Mouse (Mus musculus): ENCODE measurements at regions not wholly inside any gene's neighbourhood (a gene's known extent, or its start where the extent isn't known, plus 50 kb on each side); places are given as distances from the start of the nearest gene placed in this dataset.

GRCm38 (mm10) chr19:25729103-25729502, 56.9 kb downstream of the Dmrt2 start:
- Histone ChIP-seq H3K4me3 (ENCODE audit: insufficient read depth in 1 of 2, low read depth in 1 of 2, low read length in 2 of 2, poor library complexity in 1 of 2, severe bottlenecking in 1 of 2) (no peak overlapping the region), H3K9me3 (ENCODE audit: control insufficient read depth, insufficient read depth, low read depth, low read length) (no peaks in the 10 kb centered on the region), H3K4me1 (ENCODE audit: control insufficient read depth in 2 of 2, insufficient read depth in 2 of 2, low read length in 2 of 2, poor library complexity in 1 of 2) (0 out of 4 replicates have a peak, but pooled peaks cover 0 to 3% of the 10 kb centered on the region in 2 experiments), H3K9ac (ENCODE audit: insufficient read depth, low read depth, low read length, poor library complexity, severe bottlenecking) (no peak overlapping the region), H3K27ac (ENCODE audit: insufficient read depth, low read depth, low read length, poor library complexity, severe bottlenecking) (no peak overlapping the region), H3K36me3 (ENCODE audit: control insufficient read depth, insufficient read depth, low read length, poor library complexity, severe bottlenecking) (no peaks in the 10 kb centered on the region)
- DNase-seq (ENCODE audit: low read depth, low spot score), result no peak
- no peak for TF ChIP-seq ZNF384 (IDR thresholded peaks at IDR 0.05; ENCODE audit: low read depth, low read length)
- TF ChIP-seq MAFK (IDR thresholded peaks at IDR 0.05; ENCODE audit: insufficient read depth, low read depth, low read length), result peak; percentile 99
- no peak for TF ChIP-seq HCFC1 (IDR thresholded peaks at IDR 0.05; ENCODE audit: borderline replicate concordance, insufficient read depth, low read length)
- in situ Hi-C loops (cut with MboI; ENCODE audit: low sequenced_read_pairs in 2 of 2, unreplicated experiment in 2 of 2), result no loop called here

- in situ Hi-C loops (cut with MboI; ENCODE audit: low sequenced_read_pairs in 2 of 2, unreplicated experiment in 2 of 2), result no loop called here
- no peak overlapping the region for H3K4me3 ChIP-seq (ENCODE audit: insufficient read depth in 1 of 2, low read depth in 1 of 2, low read length in 2 of 2, poor library complexity in 1 of 2, severe bottlenecking in 1 of 2)
- H3K27ac ChIP-seq (ENCODE audit: insufficient read depth, low read depth, low read length, poor library complexity, severe bottlenecking), result no peak overlapping the region
- H3K36me3 ChIP-seq (ENCODE audit: control insufficient read depth, insufficient read depth, low read length, poor library complexity, severe bottlenecking), result no peaks in the 10 kb centered on the region
- H3K4me1 ChIP-seq (ENCODE audit: control insufficient read depth in 2 of 2, insufficient read depth in 2 of 2, low read length in 2 of 2, poor library complexity in 1 of 2), result 0 out of 4 replicates have a peak, but pooled peaks cover 0 to 3% of the 10 kb centered on the region in 2 experiments
- TF ChIP-seq HCFC1 (IDR thresholded peaks at IDR 0.05; ENCODE audit: borderline replicate concordance, insufficient read depth, low read length) (no peak), MAFK (IDR thresholded peaks at IDR 0.05; ENCODE audit: insufficient read depth, low read depth, low read length) (no peak), CHD2 (IDR thresholded peaks at IDR 0.05; ENCODE audit: low read depth, low read length) (no peak), ZC3H11A (IDR thresholded peaks at IDR 0.05; ENCODE audit: borderline replicate concordance, low read depth, low read length) (no peak), ZNF384 (IDR thresholded peaks at IDR 0.05; ENCODE audit: low read depth, low read length) (no peak)
- H3K9ac ChIP-seq (ENCODE audit: insufficient read depth, low read depth, low read length, poor library complexity, severe bottlenecking), result no peak overlapping the region
- H3K9me3 ChIP-seq (ENCODE audit: control insufficient read depth, insufficient read depth, low read depth, low read length), result no peaks in the 10 kb centered on the region
- no peak for DNase-seq (ENCODE audit: low read depth, low spot score)
Observed at GRCm38 (mm10) chr19:25729633-25730032, 57.4 kb downstream of the Dmrt2 start.

- in situ Hi-C loops (cut with MboI; ENCODE audit: low sequenced_read_pairs in 2 of 2, unreplicated experiment in 2 of 2), result no loop called here
- Histone ChIP-seq H3K9me3 (ENCODE audit: control insufficient read depth, insufficient read depth, low read depth, low read length) (no peaks in the 10 kb centered on the region), H3K36me3 (ENCODE audit: control insufficient read depth, insufficient read depth, low read length, poor library complexity, severe bottlenecking) (no peaks in the 10 kb centered on the region), H3K27ac (ENCODE audit: insufficient read depth, low read depth, low read length, poor library complexity, severe bottlenecking) (no peak overlapping the region), H3K4me3 (ENCODE audit: insufficient read depth in 1 of 2, low read depth in 1 of 2, low read length in 2 of 2, poor library complexity in 1 of 2, severe bottlenecking in 1 of 2) (no peak overlapping the region), H3K4me1 (ENCODE audit: control insufficient read depth in 2 of 2, insufficient read depth in 2 of 2, low read length in 2 of 2, poor library complexity in 1 of 2) (0 out of 4 replicates have a peak, but pooled peaks cover 0 to 5% of the 10 kb centered on the region in 2 experiments), H3K9ac (ENCODE audit: insufficient read depth, low read depth, low read length, poor library complexity, severe bottlenecking) (no peak overlapping the region)
- TF ChIP-seq ZC3H11A (IDR thresholded peaks at IDR 0.05; ENCODE audit: borderline replicate concordance, low read depth, low read length), result no peak
- TF ChIP-seq CHD2 (IDR thresholded peaks at IDR 0.05; ENCODE audit: low read depth, low read length), result no peak
- TF ChIP-seq MAFK (IDR thresholded peaks at IDR 0.05; ENCODE audit: insufficient read depth, low read depth, low read length), result no peak
- no peak for TF ChIP-seq ZNF384 (IDR thresholded peaks at IDR 0.05; ENCODE audit: low read depth, low read length)
- no peak for TF ChIP-seq HCFC1 (IDR thresholded peaks at IDR 0.05; ENCODE audit: borderline replicate concordance, insufficient read depth, low read length)
- DNase-seq (ENCODE audit: low read depth, low spot score), result no peak
Observed at GRCm38 (mm10) chr19:25778455-25778854, 106.2 kb downstream of the Dmrt2 start.

DNA sequence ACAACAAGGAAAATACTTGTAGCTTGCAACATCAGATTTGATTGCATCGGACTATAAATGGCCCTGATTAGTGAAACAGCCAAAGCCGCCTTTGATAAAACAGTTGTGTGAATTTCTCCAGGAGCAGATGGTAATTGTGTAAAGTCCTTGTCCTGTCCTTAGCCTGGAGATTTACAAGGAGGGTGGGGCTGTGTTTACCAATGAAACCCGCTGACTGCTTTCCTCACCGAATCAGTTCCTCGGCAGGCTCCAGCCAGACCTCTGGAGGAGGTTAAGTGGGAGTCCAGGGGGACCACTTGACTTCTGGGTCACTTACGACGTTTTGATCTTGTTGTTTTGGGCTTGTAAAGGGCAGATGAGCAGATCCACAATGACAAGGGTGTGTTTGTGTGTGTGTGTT, 107.1 kb downstream of the Dmrt2 start:
- TF ChIP-seq HCFC1 (IDR thresholded peaks at IDR 0.05; ENCODE audit: borderline replicate concordance, insufficient read depth, low read length) (no peak), ZNF384 (IDR thresholded peaks at IDR 0.05; ENCODE audit: low read depth, low read length) (no peak), ZC3H11A (IDR thresholded peaks at IDR 0.05; ENCODE audit: borderline replicate concordance, low read depth, low read length) (no peak), MAFK (IDR thresholded peaks at IDR 0.05; ENCODE audit: insufficient read depth, low read depth, low read length) (no peak), CHD2 (IDR thresholded peaks at IDR 0.05; ENCODE audit: low read depth, low read length) (no peak)
- peak; percentile 40 for DNase-seq (ENCODE audit: low read depth, low spot score)

GRCm38 (mm10) chr19:25781314-25781713, 109.1 kb downstream of the Dmrt2 start:
- no peak overlapping the region for H3K4me3 ChIP-seq (ENCODE audit: insufficient read depth in 1 of 2, low read depth in 1 of 2, low read length in 2 of 2, poor library complexity in 1 of 2, severe bottlenecking in 1 of 2)
- no peaks in the 10 kb centered on the region for H3K36me3 ChIP-seq (ENCODE audit: control insufficient read depth, insufficient read depth, low read length, poor library complexity, severe bottlenecking)
- no peak overlapping the region for H3K9ac ChIP-seq (ENCODE audit: insufficient read depth, low read depth, low read length, poor library complexity, severe bottlenecking)
- no peaks in the 10 kb centered on the region for H3K9me3 ChIP-seq (ENCODE audit: control insufficient read depth, insufficient read depth, low read depth, low read length)
- DNase-seq (ENCODE audit: low read depth, low spot score), result no peak
- H3K27ac ChIP-seq (ENCODE audit: insufficient read depth, low read depth, low read length, poor library complexity, severe bottlenecking), result no peak overlapping the region
- no peak for TF ChIP-seq ZNF384 (IDR thresholded peaks at IDR 0.05; ENCODE audit: low read depth, low read length)
- TF ChIP-seq MAFK (IDR thresholded peaks at IDR 0.05; ENCODE audit: insufficient read depth, low read depth, low read length), result no peak
- TF ChIP-seq ZC3H11A (IDR thresholded peaks at IDR 0.05; ENCODE audit: borderline replicate concordance, low read depth, low read length), result no peak
- no peak for TF ChIP-seq CHD2 (IDR thresholded peaks at IDR 0.05; ENCODE audit: low read depth, low read length)
- TF ChIP-seq HCFC1 (IDR thresholded peaks at IDR 0.05; ENCODE audit: borderline replicate concordance, insufficient read depth, low read length), result no peak
- H3K4me1 ChIP-seq (ENCODE audit: control insufficient read depth in 2 of 2, insufficient read depth in 2 of 2, low read length in 2 of 2, poor library complexity in 1 of 2), result 0 out of 4 replicates have a peak, but pooled peaks cover 0 to 5% of the 10 kb centered on the region in 2 experiments
- in situ Hi-C loops (cut with MboI; ENCODE audit: low sequenced_read_pairs in 2 of 2, unreplicated experiment in 2 of 2), result no loop called here

More for the DNA sequence above, 107.1 kb downstream of the Dmrt2 start:
- Histone ChIP-seq H3K4me1 (ENCODE audit: control insufficient read depth in 2 of 2, insufficient read depth in 2 of 2, low read length in 2 of 2, poor library complexity in 1 of 2) (0 out of 4 replicates have a peak, but pooled peaks cover 0 to 5% of the 10 kb centered on the region in 2 experiments), H3K9ac (ENCODE audit: insufficient read depth, low read depth, low read length, poor library complexity, severe bottlenecking) (no peak overlapping the region), H3K9me3 (ENCODE audit: control insufficient read depth, insufficient read depth, low read depth, low read length) (no peaks in the 10 kb centered on the region), H3K4me3 (ENCODE audit: insufficient read depth in 1 of 2, low read depth in 1 of 2, low read length in 2 of 2, poor library complexity in 1 of 2, severe bottlenecking in 1 of 2) (no peak overlapping the region), H3K27ac (ENCODE audit: insufficient read depth, low read depth, low read length, poor library complexity, severe bottlenecking) (no peak overlapping the region), H3K36me3 (ENCODE audit: control insufficient read depth, insufficient read depth, low read length, poor library complexity, severe bottlenecking) (no peaks in the 10 kb centered on the region)
- in situ Hi-C loops (cut with MboI; ENCODE audit: low sequenced_read_pairs in 2 of 2, unreplicated experiment in 2 of 2), result no loop called here
